Mouse (Mus musculus) heart, postnatal 0 days (tissue): ENCODE measurements around the gene Urod.

ENCODE experiments used
- CTCF ChIP-seq: IDR thresholded peaks from 2 replicates; pipeline ENCODE4 v1.5.1; 2016; ENCODE audit warnings: antibody characterized with exemption, control low read depth, low read depth
- EP300 ChIP-seq: IDR thresholded peaks from 2 replicates; pipeline ENCODE4 v1.6.1; 2016; ENCODE audit warnings: antibody characterized with exemption, low read depth

DNA sequence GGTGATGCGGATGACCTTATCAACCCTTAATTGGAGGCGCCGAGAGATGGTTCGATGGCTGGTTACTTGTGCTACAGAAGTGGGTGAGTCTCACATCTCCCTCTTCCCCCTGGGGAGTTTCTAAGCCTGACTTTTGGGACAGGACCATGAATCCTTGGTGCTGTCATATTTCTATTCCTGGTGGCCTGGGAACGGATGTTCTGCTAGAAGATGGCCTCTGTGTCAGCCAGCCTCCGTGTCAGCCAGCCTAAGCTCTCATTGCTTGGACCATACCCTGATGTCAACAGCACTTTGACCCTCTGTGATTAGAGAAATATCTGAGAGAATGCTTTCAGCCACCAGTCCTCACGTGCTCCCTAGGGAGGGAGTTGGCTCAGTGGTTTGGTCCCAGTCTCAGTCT, 8.5 kb downstream of the Urod start:
- TF ChIP-seq CTCF (no peak), EP300 (no peak)
